Mouse (Mus musculus) MEL (cell line): ENCODE measurements at regions not wholly inside any gene's neighbourhood (a gene's known extent, or its start where the extent isn't known, plus 50 kb on each side); places are given as distances from the start of the nearest gene placed in this dataset.

Source experiments
- KAT2A ChIP-seq: conservative IDR thresholded peaks from 2 replicates; pipeline ENCODE4 v1.6.1; 2012; ENCODE audit warnings: low read depth, low read length, improper control_type of control experiment, inconsistent platforms
- MEF2A ChIP-seq: IDR thresholded peaks from 2 replicates; pipeline ENCODE4 v1.6.1; 2014; ENCODE audit warnings: low read depth, mild to moderate bottlenecking, inconsistent platforms, low read length, improper control_type of control experiment; ENCODE audit not compliant: poor library complexity, insufficient replicate concordance, severe bottlenecking; ENCODE audit errors: extremely low read depth
- POLR2AphosphoS5 ChIP-seq: IDR thresholded peaks from 2 replicates; pipeline ENCODE4 v1.6.1; 2012; ENCODE audit warnings: low read depth, borderline replicate concordance, mild to moderate bottlenecking, inconsistent platforms, low read length, moderate library complexity, mixed read lengths
- SMC3 ChIP-seq: IDR thresholded peaks from 2 replicates; pipeline ENCODE4 v1.6.1; 2011; ENCODE audit warnings: low read depth, low read length, improper control_type of control experiment
- TBP ChIP-seq: IDR thresholded peaks from 2 replicates; pipeline ENCODE4 v1.8.0; 2011; ENCODE audit warnings: low read depth, low read length, improper control_type of control experiment
- USF2 ChIP-seq, 2 experiments: IDR thresholded peaks; 2 replicates each; pipeline ENCODE4 v1.6.1; 2011 to 2012; ENCODE audit warnings: improper control_type of control experiment in 2 of 2, low read length in 2 of 2, borderline replicate concordance in 1 of 2, inconsistent platforms in 1 of 2, low read depth in 1 of 2, mild to moderate bottlenecking in 1 of 2; ENCODE audit not compliant: insufficient read depth in 1 of 2

- TF ChIP-seq TBP = no peak
- no peak for TF ChIP-seq POLR2AphosphoS5
- TF ChIP-seq SMC3 = no peak
- TF ChIP-seq KAT2A = no peak
- TF ChIP-seq MEF2A = no peak
- TF ChIP-seq USF2 (IDR thresholded peaks at IDR 0.05; ENCODE audit: borderline replicate concordance in 1 of 2, insufficient read depth in 1 of 2, low read depth in 1 of 2, low read length in 2 of 2) = no peak
Measured at GRCm38 (mm10) chr3:147966379-147966778, 1024.0 kb downstream of the Adgrl2 start.
